Mouse (Mus musculus) kidney, embryonic 14.5 days (tissue): ENCODE measurements at regions not wholly inside any gene's neighbourhood (a gene's known extent, or its start where the extent isn't known, plus 50 kb on each side); places are given as distances from the start of the nearest gene placed in this dataset.

Experiments used
- ATAC-seq: fragments of 200-750 bp; cut with Nextera tagmentation; 2 replicates; pipeline ENCODE4 v1.8.0; 2017; ENCODE audit warnings: moderate number of reproducible peaks, mild to moderate bottlenecking, moderate TSS enrichment, moderate library complexity; ENCODE audit not compliant: low FRiP score, low TSS enrichment
- H3K27ac ChIP-seq: fragments of 300-500 bp; sonication (generic); 2 replicates; pipeline ENCODE4 v1.5.1; 2014; ENCODE audit warnings: low read depth, mild to moderate bottlenecking, low read length, moderate library complexity, mixed read lengths
- H3K27me3 ChIP-seq: fragments of 300-500 bp; sonication (generic); 2 replicates; pipeline ENCODE4 v1.6.1; 2014; ENCODE audit warnings: mild to moderate bottlenecking, low read length; ENCODE audit not compliant: control insufficient read depth, insufficient read depth
- H3K36me3 ChIP-seq: fragments of 300-500 bp; sonication (generic); 2 replicates; pipeline ENCODE4 v1.6.1; 2014; ENCODE audit warnings: low read length, mixed read lengths; ENCODE audit not compliant: control insufficient read depth, insufficient read depth
- H3K4me1 ChIP-seq: fragments of 300-500 bp; sonication (generic); 2 replicates; pipeline ENCODE4 v1.6.1; 2014; ENCODE audit warnings: low read length, mixed read lengths; ENCODE audit not compliant: control insufficient read depth, insufficient read depth
- H3K4me2 ChIP-seq: fragments of 300-500 bp; sonication (generic); replicated peaks from 2 replicates; pipeline ENCODE4 v1.6.1; 2014; ENCODE audit warnings: low read depth, mild to moderate bottlenecking, low read length
- H3K4me3 ChIP-seq: fragments of 300-500 bp; sonication (generic); 2 replicates; pipeline ENCODE4 v1.5.1; 2014; ENCODE audit warnings: mild to moderate bottlenecking, low read length
- H3K9ac ChIP-seq: fragments of 300-500 bp; sonication (generic); 2 replicates; pipeline ENCODE4 v1.6.1; 2014; ENCODE audit warnings: low read depth, mild to moderate bottlenecking, low read length, moderate library complexity
- H3K9me3 ChIP-seq: fragments of 300-500 bp; sonication (generic); 2 replicates; pipeline ENCODE4 v1.6.1; 2016; ENCODE audit warnings: low read length; ENCODE audit not compliant: control insufficient read depth
- WGBS: fragments of 180-500 bp; shearing (Covaris S2); extraction: QIAGEN DNeasy Blood & Tissue Kit; methylation state at CpG from one replicate; pipeline ENCODE4 v1.1.7; 2014; 5-methylcytosine and 5-hydroxymethylcytosine counted together

DNA sequence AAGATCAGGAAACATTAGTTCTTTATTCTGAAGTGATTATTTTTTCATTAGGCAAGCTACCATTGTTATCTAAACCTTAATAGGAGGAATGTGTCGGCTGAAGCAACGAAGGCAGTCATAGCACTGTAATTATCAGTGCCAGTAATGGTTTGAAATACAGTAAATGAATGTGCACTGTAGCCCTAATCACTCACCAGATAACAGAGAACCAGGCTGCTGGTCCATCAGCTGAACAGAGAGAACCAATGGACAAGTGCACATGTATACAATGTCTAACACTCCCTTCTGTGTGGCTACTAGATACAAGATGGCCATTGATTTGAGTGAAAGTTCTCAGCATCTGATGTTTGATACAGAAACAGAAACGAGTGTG lies 294.6 kb upstream of the Ano5 start:
- Histone ChIP-seq H3K4me2 (no peak overlapping the region), H3K9me3 (no peaks in the 10 kb centered on the region), H3K4me1 (no peaks in the 10 kb centered on the region), H3K4me3 (no peak overlapping the region), H3K27me3 (no peaks in the 10 kb centered on the region), H3K36me3 (no peaks in the 10 kb centered on the region), H3K27ac (no peak overlapping the region), H3K9ac (no peak overlapping the region)
- no peak for ATAC-seq
- 91% methylated on average over 3 of the region's 3 CpGs for WGBS

DNA sequence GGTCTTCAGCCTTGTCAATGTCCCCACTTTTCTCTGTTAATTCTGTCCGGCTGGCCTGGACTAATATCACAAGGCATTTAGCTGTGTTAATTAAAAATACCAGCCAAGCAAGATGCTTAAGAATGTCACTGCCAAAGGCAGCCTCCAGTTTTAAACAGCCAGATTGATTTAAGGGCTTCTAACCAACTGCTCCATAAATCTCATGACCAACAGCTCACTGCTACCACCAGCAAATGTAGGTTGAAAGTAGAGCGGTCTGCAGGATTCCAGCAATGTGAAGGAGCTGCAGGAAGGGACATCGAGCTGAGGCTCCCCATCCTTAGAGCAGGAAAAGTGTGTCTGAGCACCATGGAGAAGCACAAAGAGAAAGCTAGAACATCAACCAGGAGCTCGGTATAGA lies 289.5 kb upstream of the Ano5 start:
- WGBS: 71% methylated on average over 4 of the region's 4 CpGs
- Histone ChIP-seq H3K9me3 (no peaks in the 10 kb centered on the region), H3K9ac (no peak overlapping the region), H3K4me3 (no peak overlapping the region), H3K36me3 (no peaks in the 10 kb centered on the region), H3K27me3 (no peaks in the 10 kb centered on the region), H3K27ac (no peak overlapping the region), H3K4me2 (no peak overlapping the region), H3K4me1 (no peaks in the 10 kb centered on the region)
- no peak for ATAC-seq

DNA sequence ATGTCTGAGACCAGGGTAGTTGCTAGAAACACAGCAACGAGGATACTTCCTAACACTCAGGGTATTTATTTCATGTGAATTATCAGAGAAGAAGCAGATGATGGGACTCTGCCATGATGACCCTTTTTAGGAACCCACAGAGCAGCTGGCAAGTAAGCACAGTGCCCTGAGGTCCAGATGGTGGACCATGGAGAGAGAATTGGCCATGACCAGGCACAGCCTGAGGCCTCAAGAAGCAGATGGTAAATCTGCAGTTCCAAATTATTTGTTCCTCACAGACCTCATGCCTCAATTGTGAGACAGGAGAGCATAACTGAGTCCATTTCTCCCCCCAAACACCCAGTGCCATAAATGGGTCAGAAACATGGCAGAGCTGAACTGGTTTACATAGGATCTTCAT lies 289.0 kb upstream of the Ano5 start:
- H3K4me2 ChIP-seq: no peak overlapping the region
- H3K27me3 ChIP-seq: no peaks in the 10 kb centered on the region
- H3K4me1 ChIP-seq: no peaks in the 10 kb centered on the region
- WGBS: 67% methylated on average over 1 of the region's 1 CpGs
- no peaks in the 10 kb centered on the region for H3K36me3 ChIP-seq
- ATAC-seq: no peak
- no peak overlapping the region for H3K4me3 ChIP-seq
- H3K27ac ChIP-seq: no peak overlapping the region
- H3K9ac ChIP-seq: no peak overlapping the region
- H3K9me3 ChIP-seq: no peaks in the 10 kb centered on the region

DNA sequence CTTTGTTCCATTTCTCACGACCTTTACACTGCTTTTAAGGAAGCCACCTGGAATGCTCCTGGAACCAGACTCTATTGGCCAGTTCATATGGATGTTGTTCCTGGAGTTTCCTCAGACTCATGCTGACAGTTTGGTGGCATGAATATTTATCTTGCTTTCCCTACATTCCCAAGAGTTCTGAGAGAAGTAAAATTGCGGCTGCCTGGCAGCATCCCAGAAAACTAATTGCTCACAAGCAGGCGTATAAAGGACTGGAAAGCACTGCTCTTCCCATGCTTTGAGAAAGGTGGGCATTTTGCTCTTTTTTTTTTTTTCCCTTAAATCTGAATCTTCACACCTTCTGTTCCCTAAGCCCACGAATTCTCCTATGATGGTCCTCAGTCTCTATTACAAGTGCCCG lies 283.7 kb upstream of the Ano5 start:
- no peaks in the 10 kb centered on the region for H3K27me3 ChIP-seq
- H3K4me3 ChIP-seq: no peak overlapping the region
- no peak overlapping the region for H3K27ac ChIP-seq
- no peaks in the 10 kb centered on the region for H3K36me3 ChIP-seq
- H3K4me2 ChIP-seq: no peak overlapping the region
- no peaks in the 10 kb centered on the region for H3K9me3 ChIP-seq
- ATAC-seq: no peak
- H3K4me1 ChIP-seq: no peaks in the 10 kb centered on the region
- 70% methylated on average over 5 of the region's 5 CpGs for WGBS
- H3K9ac ChIP-seq: no peak overlapping the region

DNA sequence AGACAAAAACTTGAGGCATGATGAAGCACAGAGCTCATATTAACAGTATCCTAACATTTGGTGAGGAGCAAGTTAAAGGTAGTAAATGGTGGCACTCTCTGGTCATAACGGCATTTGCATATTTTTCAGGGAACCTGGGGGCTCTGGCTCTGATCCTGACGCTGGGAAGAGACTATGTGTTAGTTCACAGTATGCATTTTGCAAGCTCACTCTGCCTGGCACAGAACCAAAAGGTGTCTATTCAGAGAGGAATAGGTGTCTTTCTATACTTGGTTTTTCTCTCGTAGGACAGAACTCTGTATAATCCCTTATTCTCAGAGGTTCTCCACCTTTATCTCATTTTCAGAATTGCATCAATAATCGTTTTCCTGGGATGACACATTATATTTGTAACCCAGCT lies 276.2 kb upstream of the Ano5 start:
- Histone ChIP-seq H3K4me3 (no peak overlapping the region), H3K9ac (no peak overlapping the region), H3K9me3 (no peaks in the 10 kb centered on the region), H3K4me2 (no peak overlapping the region), H3K36me3 (no peaks in the 10 kb centered on the region), H3K4me1 (no peaks in the 10 kb centered on the region), H3K27ac (no peak overlapping the region), H3K27me3 (no peaks in the 10 kb centered on the region)
- no peak for ATAC-seq
- 88% methylated on average over 4 of the region's 4 CpGs for WGBS

DNA sequence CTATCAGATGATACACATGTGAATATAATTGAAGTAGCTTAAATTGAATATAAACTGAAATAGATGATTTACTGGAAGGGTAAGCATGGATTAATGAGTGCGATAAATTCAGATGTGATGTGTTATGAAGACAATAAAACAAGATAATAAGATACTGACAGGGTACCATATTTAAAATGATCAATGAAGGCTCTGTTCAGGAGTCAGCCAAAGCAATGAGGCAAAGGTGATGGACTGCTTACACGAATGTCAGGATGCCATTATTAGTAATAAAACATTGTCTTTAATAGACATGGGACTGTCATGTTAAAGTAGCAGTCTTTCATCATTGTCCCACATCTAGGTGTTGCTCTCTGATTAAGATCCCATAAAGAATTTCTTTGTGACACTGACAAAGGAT lies 263.1 kb upstream of the Ano5 start:
- Histone ChIP-seq H3K4me3 (no peak overlapping the region), H3K36me3 (no peaks in the 10 kb centered on the region), H3K27me3 (no peaks in the 10 kb centered on the region), H3K4me2 (no peak overlapping the region), H3K9me3 (no peaks in the 10 kb centered on the region), H3K27ac (no peak overlapping the region), H3K9ac (no peak overlapping the region), H3K4me1 (no peaks in the 10 kb centered on the region)
- ATAC-seq: no peak
- WGBS: 75% methylated on average over 2 of the region's 2 CpGs

DNA sequence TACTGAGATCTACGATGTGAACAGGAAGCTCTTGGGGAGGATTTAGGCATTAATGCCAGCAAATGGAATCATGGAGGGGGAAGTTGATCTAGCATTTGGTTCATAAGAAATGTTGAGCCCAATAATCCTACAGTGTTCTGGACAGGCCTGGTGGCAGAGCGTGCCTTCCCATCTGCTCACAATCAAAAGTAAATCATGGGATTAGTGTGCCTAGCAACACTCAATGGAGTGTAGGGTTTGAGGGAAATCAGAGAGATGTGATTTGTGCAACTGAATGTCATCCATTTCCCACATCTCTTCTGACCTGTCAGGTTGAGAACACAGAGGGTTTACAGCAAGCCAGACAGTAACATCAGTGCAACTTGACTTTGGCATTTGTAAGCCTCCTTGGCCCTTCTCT lies 256.4 kb upstream of the Ano5 start:
- Histone ChIP-seq H3K27ac (no peak overlapping the region), H3K4me2 (no peak overlapping the region), H3K4me1 (no peaks in the 10 kb centered on the region), H3K9me3 (no peaks in the 10 kb centered on the region), H3K9ac (no peak overlapping the region), H3K36me3 (no peaks in the 10 kb centered on the region), H3K27me3 (no peaks in the 10 kb centered on the region), H3K4me3 (no peak overlapping the region)
- ATAC-seq: no peak
- WGBS: 72% methylated on average over 2 of the region's 2 CpGs

DNA sequence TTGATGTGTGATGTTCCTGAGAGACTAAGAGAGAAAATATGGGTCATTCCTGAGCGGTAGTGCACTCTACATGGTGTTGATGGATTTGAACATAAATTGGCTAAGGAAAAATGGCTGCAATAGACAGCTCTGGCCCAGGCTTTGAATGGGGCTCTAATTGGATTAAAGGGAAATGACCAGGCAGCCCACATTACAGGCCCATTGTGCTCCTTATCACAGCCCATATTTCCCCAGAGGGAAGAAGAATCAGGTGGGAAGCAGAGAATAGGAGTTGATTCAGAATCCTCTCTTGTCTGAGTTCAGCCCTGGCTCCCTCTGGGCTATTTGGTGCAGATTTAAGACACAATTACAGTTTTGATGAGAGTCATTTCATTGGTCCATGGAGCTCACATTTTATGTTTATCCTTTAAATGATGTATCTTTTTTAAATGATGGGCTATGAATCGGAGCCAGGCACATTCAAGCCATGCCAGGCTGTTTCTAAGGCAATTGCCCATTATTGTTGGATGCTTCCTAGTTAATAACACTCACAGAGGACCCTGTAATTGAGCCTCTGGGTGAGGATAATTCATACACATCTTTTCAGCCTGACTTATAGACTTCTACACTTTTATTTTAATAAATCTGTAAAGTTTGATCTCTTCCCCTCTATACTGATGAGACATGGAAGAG lies 251.5 kb upstream of the Ano5 start:
- Histone ChIP-seq H3K9ac (no peak overlapping the region), H3K36me3 (no peaks in the 10 kb centered on the region), H3K4me1 (no peaks in the 10 kb centered on the region), H3K27ac (no peak overlapping the region), H3K4me3 (no peak overlapping the region), H3K27me3 (no peaks in the 10 kb centered on the region), H3K4me2 (no peak overlapping the region), H3K9me3 (no peaks in the 10 kb centered on the region)
- 78% methylated on average over 2 of the region's 2 CpGs for WGBS
- no peak for ATAC-seq

DNA sequence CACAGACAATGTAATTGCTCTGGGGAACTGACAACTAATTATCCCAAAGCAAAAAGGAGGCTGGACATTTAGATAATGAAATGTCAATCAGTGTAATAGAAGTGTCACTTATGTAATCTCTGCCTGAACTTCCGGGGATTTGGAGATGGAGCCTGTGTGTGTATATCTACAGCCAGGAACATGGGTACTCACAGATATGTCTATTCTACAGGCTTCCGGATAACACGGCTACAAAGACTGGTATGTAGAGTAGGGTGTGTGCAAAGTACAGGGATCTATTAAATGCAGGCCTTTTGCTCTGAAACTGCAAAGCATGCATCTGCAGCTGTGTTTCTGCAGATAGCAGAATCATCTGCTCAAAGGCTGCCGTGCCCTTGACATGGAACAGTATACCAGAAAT lies 246.7 kb upstream of the Ano5 start:
- H3K9me3 ChIP-seq: no peaks in the 10 kb centered on the region
- no peak for ATAC-seq
- no peaks in the 10 kb centered on the region for H3K36me3 ChIP-seq
- no peak overlapping the region for H3K27ac ChIP-seq
- 85% methylated on average over 4 of the region's 4 CpGs for WGBS
- no peaks in the 10 kb centered on the region for H3K4me1 ChIP-seq
- H3K4me3 ChIP-seq: no peak overlapping the region
- no peaks in the 10 kb centered on the region for H3K27me3 ChIP-seq
- no peak overlapping the region for H3K9ac ChIP-seq
- no peak overlapping the region for H3K4me2 ChIP-seq
